Mouse (Mus musculus) layer of hippocampus, postnatal 14 days (tissue): ENCODE measurements around the gene Stim1. TPM values are rescaled to one million over a fixed set of nuclear protein-coding genes. Genes with fewer than 3 reads are reported as not detected.
"Not testable (repeated sequence)": the region's sequence is repeated elsewhere in the genome, so short reads cannot be mapped to it uniquely, and the experiment has no call there.

Source experiments
- DNase-seq, 2 experiments: peaks; one replicate each; pipeline ENCODE4 v3.0.0; 2021 to 2022; ENCODE audit warnings: low spot score in 2 of 2, mixed read lengths in 1 of 2
- total RNA-seq, 2 experiments: library from RNA; stranded (reverse); gene quantifications; 2 replicates each; pipeline ENCODE4 v1.2.3; 2021

The Stim1 gene
- total RNA-seq, 2 experiments from 2014 or later, result 65.6 to 66.1 TPM

DNA sequence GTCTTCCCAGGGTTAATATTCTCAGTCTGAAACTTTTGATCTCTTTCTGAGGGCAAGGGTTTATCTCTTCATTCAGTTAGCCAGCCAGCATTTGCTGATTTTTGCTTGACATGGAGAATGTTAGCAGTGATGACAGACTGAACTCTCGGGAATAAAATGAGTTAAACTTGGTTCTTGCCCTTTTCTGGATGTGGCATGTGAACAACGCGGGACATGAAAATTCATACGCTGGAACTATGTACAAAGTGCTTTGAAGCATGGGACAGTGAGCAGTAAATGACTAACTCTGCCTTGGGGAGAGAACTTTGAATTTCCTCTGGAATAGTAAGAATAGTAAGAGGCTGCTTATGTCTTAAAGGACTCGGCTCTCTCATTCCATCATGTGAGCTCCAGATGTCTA is 81.6 kb downstream of the Stim1 start:
- DNase-seq, result no peak

DNA sequence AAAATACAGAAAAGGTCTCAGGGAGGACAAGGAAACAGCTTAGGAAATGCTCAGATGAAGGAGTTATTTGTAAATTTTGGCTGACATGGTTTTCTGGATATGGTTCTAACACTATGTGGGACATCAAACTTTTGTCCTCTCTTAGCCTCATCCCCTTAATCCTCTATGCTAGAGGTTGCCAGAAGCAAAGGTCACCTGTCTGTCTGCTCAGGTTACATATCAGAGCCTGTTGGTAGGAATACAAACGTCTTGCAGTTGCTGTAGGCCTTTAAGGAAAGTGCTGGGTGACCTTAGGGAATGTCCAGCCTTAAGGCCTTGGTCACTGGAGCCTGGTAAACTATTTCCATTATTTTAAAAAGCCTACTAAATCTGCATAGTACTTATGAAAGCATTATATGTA is 85.8 kb downstream of the Stim1 start:
- no peak for DNase-seq

DNA sequence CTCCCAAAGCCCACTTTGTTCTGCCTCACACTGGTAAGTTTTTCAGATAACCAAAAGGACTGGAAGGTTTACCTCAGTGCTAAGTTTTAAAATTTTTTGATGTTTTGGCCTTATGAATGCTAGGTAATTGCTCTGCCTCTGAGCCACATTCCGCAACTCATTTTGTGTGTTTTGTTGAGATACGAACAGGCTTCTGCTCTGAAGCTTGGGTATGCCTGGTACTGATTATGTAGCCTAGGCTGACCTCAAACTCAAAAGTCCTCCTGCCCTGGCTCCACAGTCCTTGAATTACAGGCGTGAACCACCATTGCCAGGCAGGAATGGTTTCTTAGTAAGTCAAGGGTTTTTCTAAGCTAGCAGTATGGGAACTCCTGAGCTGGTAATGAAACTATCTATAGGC is 90.5 kb downstream of the Stim1 start:
- DNase-seq, result no peak

DNA sequence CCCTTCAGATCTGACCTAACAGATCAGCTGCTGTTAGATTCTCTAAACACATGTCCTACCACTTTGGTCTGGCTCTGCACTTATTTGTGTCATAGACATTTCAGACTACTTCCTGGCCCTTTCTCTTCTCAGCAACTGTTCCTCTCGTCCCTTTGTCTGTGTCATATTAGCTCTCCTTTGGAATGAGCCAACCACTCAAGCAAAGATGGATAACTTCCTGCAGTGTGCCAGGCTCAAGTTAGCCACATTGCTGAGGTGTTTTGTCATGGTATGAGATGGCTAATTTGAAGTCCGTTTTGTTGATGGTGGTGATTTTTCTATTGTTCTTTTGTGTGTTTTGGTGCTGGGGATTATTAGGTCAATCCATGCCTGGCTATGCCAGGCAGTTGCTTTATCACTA is 93.7 kb downstream of the Stim1 start:
- no peak for DNase-seq

DNA sequence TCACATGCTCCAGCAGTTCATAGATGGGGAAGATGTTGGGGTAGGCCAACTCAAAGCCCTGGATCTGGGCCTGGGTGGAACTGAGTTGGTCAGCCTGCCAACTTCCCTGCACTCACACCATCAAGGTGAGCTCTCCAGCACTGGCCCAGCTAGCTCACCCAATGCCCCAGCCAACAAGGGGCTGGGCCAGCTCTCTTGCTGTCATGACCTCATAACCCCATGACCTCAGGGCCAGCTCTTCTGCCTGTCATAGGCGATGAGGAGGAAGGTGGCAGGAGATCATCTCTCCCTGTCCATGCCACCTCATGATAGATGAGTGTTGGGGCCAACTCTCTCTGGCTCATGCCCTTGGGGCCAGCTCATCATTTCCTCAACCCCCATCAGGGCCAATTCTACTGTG is 96.2 kb downstream of the Stim1 start:
- DNase-seq, result no peak

DNA sequence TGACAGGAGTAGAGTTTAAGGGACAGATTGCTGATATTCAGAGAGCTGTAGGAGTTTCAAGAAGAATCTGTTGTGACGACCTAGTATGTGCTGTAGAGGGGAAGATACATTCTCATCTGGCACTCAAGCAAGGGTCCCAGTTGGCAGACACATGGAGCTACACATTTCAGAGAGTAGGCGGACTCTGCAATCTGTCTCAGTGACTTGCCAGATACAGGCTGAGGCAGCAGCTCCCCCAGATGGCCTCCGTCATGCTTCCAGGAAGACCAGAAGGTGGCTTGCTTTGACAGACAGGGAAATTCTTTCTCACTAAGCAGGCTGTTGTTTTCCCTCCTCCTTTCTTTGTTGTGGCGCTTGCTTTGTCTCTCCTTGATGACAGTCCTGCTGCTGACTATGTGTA is 102.1 kb downstream of the Stim1 start:
- peak; percentile 77 to 95 for DNase-seq

DNA sequence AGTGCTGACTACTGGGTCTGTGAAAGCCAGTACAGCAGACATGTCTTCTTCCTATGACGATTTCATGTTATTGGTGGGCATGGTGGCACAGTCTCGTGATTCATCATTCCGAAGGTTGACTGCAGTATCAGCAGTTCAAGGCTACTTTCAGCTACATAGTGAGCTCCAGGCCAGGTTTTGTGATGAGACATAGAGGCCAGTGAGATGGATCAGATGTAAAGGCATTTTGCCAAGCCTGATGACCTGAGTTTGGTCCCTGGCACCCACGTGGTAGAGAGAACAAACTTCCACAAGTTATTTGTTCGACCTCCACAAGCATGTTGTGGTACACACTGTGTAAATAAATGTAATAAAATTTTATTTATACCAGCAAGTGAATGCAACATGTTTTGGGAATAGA is 102.9 kb downstream of the Stim1 start:
- DNase-seq, result no peak

DNA sequence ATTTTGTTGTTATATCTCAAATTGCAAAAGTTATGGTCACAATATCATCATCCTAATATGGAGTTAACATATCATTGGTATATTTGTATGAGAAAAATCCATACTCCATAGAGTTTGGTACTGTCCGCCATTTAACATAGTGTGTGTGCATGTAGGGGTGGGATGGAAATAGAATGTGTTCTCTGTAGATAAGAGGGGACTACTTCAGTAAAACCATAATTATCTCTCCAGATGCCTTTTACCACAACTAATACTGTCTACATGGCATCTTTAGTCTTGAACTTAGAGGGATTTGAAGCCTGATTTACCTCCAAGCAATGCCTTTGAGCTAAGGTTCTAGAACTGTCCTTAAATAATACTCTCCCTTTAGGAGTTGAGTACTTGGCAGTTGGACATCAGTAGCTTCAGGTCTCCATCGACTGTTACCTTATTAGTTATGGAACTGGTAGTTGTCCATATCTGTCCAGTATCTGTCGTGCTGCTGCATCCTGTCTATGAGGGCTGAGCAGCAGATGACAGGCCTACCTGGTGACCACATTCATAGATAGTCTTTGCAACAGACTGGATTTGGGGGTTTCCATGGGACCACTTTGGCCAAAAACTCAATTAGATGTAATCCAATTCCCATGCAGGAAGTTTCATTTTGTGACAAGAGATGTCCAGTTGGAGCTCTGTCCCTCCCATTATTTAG is 105.9 kb downstream of the Stim1 start:
- DNase-seq, result no peak

DNA sequence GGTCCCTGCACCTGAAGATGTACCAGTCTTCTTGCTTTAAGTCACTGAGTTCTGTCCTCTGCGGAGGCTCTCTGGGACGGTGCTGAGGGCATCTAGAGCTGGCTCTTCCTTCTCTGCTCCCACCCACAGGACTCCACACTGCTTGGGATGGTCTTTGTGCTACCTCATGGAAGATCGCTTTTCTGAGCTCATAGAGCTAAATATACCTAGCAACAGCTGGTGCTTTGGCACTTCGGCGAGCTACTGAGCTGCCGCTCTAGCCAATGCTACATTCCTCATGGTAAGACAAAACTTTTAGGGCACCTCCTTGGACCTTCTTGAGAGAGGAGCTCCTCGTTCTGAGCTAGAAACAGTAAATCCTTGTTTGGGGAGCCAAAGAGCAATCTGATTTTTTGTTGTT is 115.6 kb downstream of the Stim1 start:
- no peak for DNase-seq

DNA sequence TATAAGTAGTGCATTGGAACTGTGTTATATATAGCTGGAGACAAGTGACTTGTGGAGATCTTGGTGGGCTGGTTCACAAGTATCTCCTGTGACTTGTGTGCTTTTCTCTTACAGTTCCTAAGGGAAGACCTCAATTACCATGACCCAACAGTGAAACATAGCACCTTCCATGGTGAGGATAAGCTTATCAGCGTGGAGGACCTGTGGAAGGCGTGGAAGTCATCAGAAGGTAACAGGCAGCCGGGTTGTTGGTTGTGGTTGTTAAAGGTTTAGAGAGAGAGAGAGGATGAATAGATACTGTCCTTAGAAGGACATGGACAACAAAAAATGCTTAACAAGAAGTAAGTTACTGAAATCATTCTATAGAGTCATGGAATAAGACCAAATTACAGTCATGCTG is 118.4 kb downstream of the Stim1 start:
- no peak for DNase-seq

DNA sequence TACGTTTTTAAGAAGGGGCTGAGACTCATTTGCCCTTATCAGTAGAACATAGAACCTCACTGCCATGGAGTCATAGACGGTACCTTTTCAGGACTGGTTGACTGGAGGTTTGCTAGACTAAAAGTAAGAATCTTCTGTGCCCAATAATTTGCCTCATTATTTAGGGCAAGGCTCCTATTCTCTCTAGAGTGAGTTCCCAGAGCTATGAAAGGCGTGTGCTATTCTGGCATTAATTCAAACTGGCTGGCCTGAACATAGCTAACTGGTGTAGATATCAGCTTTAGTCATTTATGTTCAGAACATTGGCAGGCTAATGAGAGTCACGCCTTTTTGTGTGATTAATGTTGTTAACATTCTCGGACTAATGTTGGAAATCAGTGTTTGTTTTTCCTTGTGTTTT is 121.5 kb downstream of the Stim1 start:
- peak in 1 of 2 experiments; percentile 21 for DNase-seq

DNA sequence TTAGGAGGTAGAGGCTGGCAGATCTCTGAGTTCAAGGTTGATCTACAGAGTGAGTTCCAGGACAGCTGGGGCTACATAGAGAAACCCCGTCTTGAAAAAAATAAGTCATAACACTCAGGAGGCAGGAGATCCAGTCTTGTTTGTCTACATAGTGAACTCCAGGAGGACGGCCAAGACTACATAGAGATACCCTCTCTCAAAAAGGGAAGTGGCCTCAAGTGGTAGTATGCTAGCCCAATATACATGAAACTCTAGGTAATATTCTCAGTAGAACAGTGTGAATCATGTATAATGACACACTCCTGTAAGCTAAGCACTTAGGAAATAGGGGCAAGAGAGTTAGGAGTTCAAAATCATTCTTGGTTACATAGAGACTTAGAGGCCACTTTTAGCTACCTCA is 126.3 kb downstream of the Stim1 start:
- no peak for DNase-seq

DNA sequence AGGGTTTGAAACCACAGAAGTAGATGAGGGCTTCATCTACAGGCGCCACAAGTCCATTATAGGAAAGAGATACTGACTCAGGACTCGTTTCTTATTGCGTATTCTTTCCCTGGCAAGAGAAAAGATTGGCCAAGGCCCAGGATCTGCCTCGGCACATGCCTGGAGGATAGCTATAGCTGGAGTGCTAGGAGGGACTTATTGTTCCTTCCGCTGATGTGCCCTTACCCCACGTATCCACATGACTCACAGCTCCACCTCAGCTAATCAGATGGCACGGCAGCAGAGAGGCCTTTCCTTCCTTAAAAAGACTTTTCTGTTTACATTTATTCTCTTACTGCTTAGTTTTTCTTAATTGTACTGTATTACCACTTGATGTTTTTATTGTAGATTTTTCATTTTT is 128.3 kb downstream of the Stim1 start:
- no peak for DNase-seq

DNA sequence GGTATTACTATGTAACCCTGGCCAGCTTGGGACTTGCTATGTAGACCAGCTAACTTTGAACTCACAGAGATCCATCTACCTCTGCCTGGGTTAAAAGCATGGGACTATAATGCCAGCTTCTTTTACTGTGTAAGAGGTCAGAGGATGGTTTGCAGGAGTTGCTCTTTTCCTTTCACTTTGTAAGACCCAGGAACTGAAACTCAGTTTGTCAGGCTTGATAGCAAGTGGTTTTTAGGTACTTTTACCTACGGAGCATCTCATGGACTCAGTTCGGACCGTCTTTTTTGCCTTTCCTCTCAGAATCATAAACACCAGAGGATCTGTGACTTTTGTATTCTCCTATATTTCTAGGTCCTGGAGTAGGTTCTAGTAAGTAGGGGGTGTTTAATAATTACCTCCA is 128.7 kb downstream of the Stim1 start:
- no peak for DNase-seq

DNA sequence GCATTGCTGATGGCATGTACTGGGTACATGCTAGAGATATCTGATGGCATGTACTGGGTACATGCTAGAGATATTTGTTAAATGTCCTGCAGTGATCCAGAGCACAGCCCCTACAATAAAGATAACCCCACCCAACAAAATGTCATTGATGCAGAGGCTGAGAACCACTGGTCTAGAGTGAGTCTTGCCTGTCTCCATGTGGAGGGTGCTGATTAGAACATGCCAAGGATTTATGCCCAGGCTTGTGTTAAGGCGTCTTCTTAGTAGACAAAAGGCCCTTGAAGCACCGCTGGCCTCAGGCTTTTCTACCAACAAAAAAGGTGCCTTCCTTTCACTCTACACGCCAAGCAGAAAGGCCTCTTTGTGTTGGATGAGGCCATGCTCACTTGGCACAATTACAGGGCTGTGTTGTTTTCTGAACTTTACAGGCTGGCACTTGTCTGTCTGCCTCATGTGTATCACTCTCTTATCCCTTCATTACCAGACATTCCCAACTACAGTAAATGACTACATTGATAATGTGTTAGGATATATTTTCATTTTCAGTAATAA is 131.7 kb downstream of the Stim1 start:
- DNase-seq, result peak in 1 of 2 experiments; percentile 10

DNA sequence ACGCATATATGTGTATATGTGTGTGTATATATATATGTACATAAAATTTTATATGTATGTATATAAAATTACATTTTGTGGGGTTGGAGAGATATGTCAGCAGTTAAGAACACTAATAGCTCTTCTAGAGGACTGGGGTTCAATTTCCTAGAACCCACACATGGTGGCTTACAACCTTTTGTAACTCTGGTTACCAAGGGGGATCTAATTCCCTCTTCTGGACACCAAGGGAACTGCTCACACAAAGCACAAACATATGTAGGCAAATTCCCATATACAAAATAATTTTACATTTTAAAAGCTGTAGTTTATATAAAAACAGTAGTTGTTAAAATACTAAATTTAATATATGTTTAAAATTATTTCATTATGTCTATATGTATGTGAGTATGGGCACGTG is 136.5 kb downstream of the Stim1 start:
- no peak for DNase-seq

DNA sequence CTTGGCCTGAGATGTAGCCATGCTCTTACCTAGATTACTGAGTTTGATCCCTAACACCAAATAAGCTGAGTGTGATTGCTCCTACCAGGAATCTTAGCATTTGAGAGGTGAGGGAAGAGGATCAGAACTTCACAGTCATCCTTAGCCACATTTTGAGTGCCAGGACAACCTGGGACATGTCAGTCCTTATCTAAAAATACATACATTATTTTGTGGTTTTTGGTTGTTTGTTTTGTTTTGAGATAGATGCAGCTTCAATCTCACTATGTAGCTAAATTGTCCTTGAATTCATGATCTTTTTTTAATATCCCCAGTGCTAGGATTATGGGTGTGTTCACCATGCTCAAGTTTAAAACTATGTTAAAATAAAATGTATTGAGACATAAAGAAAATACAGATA is 139.8 kb downstream of the Stim1 start:
- no peak for DNase-seq

DNA sequence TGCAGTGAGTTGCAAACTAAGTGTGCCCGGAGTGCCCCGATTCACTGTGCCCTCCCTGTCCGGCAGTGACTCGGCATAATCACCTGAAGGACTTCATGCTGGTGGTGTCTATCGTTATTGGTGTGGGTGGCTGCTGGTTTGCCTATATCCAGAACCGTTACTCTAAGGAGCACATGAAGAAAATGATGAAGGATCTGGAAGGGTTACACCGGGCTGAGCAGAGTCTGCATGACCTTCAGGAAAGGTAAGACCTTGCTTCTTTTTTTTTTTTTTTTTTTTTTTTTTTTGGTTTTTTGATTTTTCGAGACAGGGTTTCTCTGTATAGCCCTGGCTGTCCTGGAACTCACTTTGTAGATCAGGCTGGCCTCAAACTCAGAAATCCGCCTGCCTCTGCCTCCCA is 147.7 kb downstream of the Stim1 start:
- not testable (repeated sequence) for DNase-seq

DNA sequence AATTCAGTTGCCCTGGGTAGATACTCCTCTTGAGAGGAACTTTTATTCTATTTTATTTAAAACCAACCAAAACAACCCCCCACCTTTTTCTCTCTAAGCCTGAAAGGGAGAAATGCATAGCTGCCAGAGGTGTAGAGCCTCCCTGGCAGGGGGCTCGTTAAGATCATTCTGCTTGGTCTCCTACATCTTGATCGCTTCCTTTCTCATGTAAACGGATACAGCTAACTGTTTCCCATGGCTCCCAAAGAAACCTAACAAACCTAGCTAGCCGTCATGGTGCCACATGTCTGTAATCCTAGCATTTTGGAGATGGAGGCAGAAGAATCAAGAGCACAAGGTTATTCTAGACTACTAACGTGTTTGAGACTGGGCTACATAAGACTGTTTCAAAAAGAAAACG is 148.2 kb downstream of the Stim1 start:
- DNase-seq, result no peak

DNA sequence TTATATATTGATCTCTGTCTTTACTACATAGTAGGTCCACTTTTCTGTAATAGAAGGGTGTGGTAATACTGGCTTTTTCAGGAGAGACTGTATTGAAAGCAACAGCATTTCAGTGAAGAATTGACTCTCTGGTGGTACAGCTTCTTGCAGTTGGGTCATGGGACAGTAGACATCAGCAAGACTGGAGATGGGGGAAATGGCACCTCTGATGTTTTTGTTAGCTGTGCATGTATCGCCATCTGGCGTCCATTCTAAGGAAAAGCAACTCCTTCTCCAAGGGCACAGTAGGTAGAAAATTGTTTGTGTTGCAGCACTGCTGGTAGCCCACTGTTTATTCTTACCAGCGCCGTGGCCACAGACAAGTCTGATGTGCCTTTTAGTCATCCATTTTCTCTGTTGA is 149.8 kb downstream of the Stim1 start:
- peak; percentile 43 to 61 for DNase-seq

DNA sequence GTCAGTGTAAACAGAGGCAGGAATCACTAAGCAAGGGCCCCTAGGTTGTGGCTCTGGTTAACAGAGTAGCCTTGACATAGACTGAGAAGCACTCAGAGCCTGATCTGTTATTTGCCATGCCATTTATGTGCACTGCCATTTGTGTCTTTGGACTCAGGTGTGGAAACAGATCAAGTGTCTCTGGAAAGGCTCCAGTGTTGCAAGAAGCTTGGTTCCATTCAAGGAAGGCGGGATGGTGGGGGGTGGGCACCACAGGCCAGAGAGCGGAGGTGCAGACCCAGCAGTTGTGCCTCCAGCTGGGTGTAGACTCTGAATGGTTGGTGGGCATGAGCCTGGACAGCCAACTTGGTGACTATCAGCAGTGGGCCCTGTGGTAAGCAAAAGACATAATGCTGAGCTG is 154.4 kb downstream of the Stim1 start:
- DNase-seq, result no peak

DNA sequence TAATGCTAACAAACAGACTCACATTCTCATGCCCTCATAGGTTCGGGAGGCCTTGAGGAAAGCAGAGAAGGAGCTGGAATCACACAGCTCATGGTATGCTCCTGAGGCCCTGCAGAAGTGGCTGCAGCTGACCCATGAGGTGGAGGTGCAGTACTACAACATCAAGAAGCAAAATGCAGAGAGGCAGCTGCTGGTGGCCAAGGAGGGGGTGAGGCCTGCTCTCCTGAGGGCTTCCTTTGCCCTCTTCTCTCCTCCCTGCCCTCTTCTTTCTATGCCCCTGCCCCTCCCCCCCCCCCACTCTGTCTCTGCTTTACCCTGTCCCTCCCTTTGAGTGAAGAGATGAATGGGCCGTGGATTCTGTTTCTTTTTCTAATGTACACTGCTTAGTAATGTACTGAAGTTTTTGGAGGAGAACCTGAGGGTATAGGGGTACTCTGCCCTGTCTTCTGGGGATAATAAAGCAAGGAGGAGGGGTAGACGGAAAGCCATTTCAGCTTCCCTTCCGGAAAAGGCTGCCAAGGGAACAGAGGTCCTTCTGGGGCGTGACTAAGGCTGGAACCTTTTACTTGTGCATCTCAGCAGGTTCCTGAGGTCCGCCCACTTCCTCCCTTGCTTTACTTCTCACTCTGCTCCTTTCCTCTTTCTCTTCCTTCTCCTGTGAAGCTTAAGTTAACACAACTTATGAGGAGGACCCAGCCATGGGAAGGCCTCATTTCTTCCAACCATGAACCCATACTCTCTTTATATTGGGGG is 158.5 kb downstream of the Stim1 start:
- no peak for DNase-seq

DNA sequence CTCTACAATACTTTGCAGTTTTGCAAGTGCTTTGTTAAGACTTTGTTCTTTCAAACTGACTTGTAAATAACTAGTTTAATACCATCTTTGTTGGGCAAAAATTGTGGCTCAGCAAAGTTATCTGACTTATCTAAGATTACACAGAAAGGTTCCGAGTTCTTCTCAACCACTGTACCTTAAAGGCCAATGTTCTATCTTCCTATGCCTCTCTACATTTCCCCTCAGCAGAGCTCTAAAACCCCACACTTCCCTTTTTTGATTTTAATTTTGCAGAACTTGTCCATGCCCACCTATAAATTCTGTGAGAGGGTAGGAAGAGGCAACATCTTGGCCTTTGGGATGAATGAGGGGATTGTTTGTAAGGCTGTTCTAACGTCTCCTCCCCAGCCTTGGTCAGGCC is 166.7 kb downstream of the Stim1 start:
- no peak for DNase-seq
